Mouse (Mus musculus) CH12.LX (cell line): ENCODE measurements around the gene Lrrc4. TPM values are rescaled to one million over a fixed set of nuclear protein-coding genes. Genes with fewer than 3 reads are reported as not detected.

ENCODE experiments used
- DNase-seq: peaks from one replicate; pipeline ENCODE4 v3.0.0-alpha.2; 2013; ENCODE audit errors: extremely low read depth
- H3K27ac ChIP-seq: 2 replicates; pipeline ENCODE4 v1.5.1; 2012; ENCODE audit warnings: low read depth, mild to moderate bottlenecking, control low read depth, moderate library complexity; ENCODE audit not compliant: insufficient read depth
- H3K27me3 ChIP-seq: replicated peaks from 2 replicates; pipeline ENCODE3; 2012; ENCODE audit warnings: inconsistent platforms
- H3K36me3 ChIP-seq, 2 experiments: replicated peaks in 1 of 2; 2 replicates each; pipeline versions ENCODE3 to v1.6.1; 2012; ENCODE audit warnings: inconsistent platforms in 1 of 2, low read length in 1 of 2, mild to moderate bottlenecking in 1 of 2, mixed read lengths in 1 of 2, moderate library complexity in 1 of 2; ENCODE audit not compliant: control insufficient read depth in 1 of 2, insufficient read depth in 1 of 2
- H3K4me1 ChIP-seq, 2 experiments: 2 replicates each; pipeline ENCODE4 v1.6.1; 2012; ENCODE audit warnings: inconsistent platforms in 1 of 2, moderate library complexity in 1 of 2; ENCODE audit not compliant: insufficient read depth in 2 of 2, control insufficient read depth in 1 of 2
- H3K4me2 ChIP-seq: 2 replicates; pipeline ENCODE4 v1.6.1; 2012; ENCODE audit warnings: low read depth, mild to moderate bottlenecking, control low read depth; ENCODE audit not compliant: poor library complexity, insufficient read depth, severe bottlenecking
- H3K4me3 ChIP-seq, 3 experiments: fragments of 150-350 bp in 1 of 3; sonication (generic) in 1 of 3; replicated peaks in 1 of 3; 2 replicates each; pipeline versions ENCODE3 to v1.5.1; 2011 to 2012; ENCODE audit warnings: low read depth in 2 of 3, low read length in 2 of 3, mild to moderate bottlenecking in 2 of 3, moderate library complexity in 2 of 3, control low read depth in 1 of 3, improper control_type of control experiment in 1 of 3, inconsistent platforms in 1 of 3, mixed read lengths in 1 of 3; ENCODE audit not compliant: poor library complexity in 1 of 3
- H3K79me2 ChIP-seq: replicated peaks from 2 replicates; pipeline ENCODE4 v1.6.1; 2012; ENCODE audit warnings: mild to moderate bottlenecking, moderate library complexity; ENCODE audit not compliant: control insufficient read depth, poor library complexity, insufficient read depth, severe bottlenecking; ENCODE audit errors: extremely low read depth
- H3K9ac ChIP-seq: 2 replicates; pipeline ENCODE4 v1.6.1; 2012; ENCODE audit warnings: low read depth, mild to moderate bottlenecking, control low read depth, moderate library complexity; ENCODE audit not compliant: insufficient read depth
- H3K9me3 ChIP-seq: replicated peaks from 2 replicates; pipeline ENCODE3; 2012; ENCODE audit warnings: low read length, inconsistent platforms, mixed read lengths
- BHLHE40 ChIP-seq: IDR thresholded peaks from 2 replicates; pipeline ENCODE4 v1.6.1; 2011; ENCODE audit warnings: mild to moderate bottlenecking, low read depth, low read length, improper control_type of control experiment
- CHD2 ChIP-seq: IDR thresholded peaks from 2 replicates; pipeline ENCODE4 v1.6.1; 2011; ENCODE audit warnings: low read length, improper control_type of control experiment
- CTCF ChIP-seq, 2 experiments: IDR thresholded peaks in 1 of 2; conservative IDR thresholded peaks in 1 of 2; 2 replicates each; pipeline ENCODE4 v1.5.1; 2011 to 2012; ENCODE audit warnings: low read depth in 2 of 2, low read length in 2 of 2, improper control_type of control experiment in 1 of 2, inconsistent platforms in 1 of 2, mild to moderate bottlenecking in 1 of 2, moderate library complexity in 1 of 2
- ETS1 ChIP-seq: conservative IDR thresholded peaks from 2 replicates; pipeline ENCODE4 v1.6.1; 2012; ENCODE audit warnings: low read depth, mild to moderate bottlenecking, inconsistent platforms, low read length, improper control_type of control experiment, moderate library complexity
- HCFC1 ChIP-seq: IDR thresholded peaks from 2 replicates; pipeline ENCODE4 v1.6.1; 2012; ENCODE audit warnings: low read depth, mild to moderate bottlenecking, inconsistent platforms, low read length, improper control_type of control experiment
- JUN ChIP-seq: IDR thresholded peaks from 2 replicates; pipeline ENCODE4 v1.6.1; 2011; ENCODE audit warnings: low read depth, mild to moderate bottlenecking, low read length, improper control_type of control experiment, moderate library complexity; ENCODE audit not compliant: insufficient read depth
- MAZ ChIP-seq: IDR thresholded peaks from 2 replicates; pipeline ENCODE4 v1.6.1; 2012; ENCODE audit warnings: low read depth, mild to moderate bottlenecking, inconsistent platforms, low read length, improper control_type of control experiment, moderate library complexity
- MEF2A ChIP-seq: IDR thresholded peaks from 2 replicates; pipeline ENCODE4 v1.6.1; 2014; ENCODE audit warnings: low read depth, mild to moderate bottlenecking, inconsistent platforms, low read length, improper control_type of control experiment, borderline replicate concordance
- MXI1 ChIP-seq: IDR thresholded peaks from 2 replicates; pipeline ENCODE4 v1.6.1; 2011; ENCODE audit warnings: mild to moderate bottlenecking, low read depth, low read length, improper control_type of control experiment
- MYC ChIP-seq: IDR thresholded peaks from 2 replicates; pipeline ENCODE4 v1.6.1; 2011; ENCODE audit warnings: low read depth, mild to moderate bottlenecking, improper control_type of control experiment, low read length
- NELFE ChIP-seq: IDR thresholded peaks from 2 replicates; pipeline ENCODE4 v1.6.1; 2011; ENCODE audit warnings: low read depth, low read length, improper control_type of control experiment
- NRF1 ChIP-seq: IDR thresholded peaks from 2 replicates; pipeline ENCODE4 v1.6.1; 2014; ENCODE audit warnings: low read depth, mild to moderate bottlenecking, inconsistent platforms, low read length, improper control_type of control experiment, moderate library complexity
- PAX5 ChIP-seq: IDR thresholded peaks from 2 replicates; pipeline ENCODE4 v1.6.1; 2012; ENCODE audit warnings: low read length, inconsistent platforms, mixed read lengths
- POLR2A ChIP-seq: IDR thresholded peaks from 2 replicates; pipeline ENCODE4 v1.6.1; 2011; ENCODE audit warnings: low read depth, mild to moderate bottlenecking, improper control_type of control experiment, low read length
- POLR2AphosphoS2 ChIP-seq: IDR thresholded peaks from 2 replicates; pipeline ENCODE4 v1.6.1; 2011; ENCODE audit warnings: low read depth, low read length, improper control_type of control experiment
- RAD21 ChIP-seq: IDR thresholded peaks from 2 replicates; pipeline ENCODE4 v1.6.1; 2011; ENCODE audit warnings: low read depth, mild to moderate bottlenecking, low read length, improper control_type of control experiment, moderate library complexity
- TCF12 ChIP-seq: IDR thresholded peaks from 2 replicates; pipeline ENCODE4 v1.6.1; 2014; ENCODE audit warnings: low read depth, mild to moderate bottlenecking, inconsistent platforms, low read length, improper control_type of control experiment
- USF1 ChIP-seq: IDR thresholded peaks from 2 replicates; pipeline ENCODE4 v1.6.1; 2014; ENCODE audit warnings: low read depth, mild to moderate bottlenecking, inconsistent platforms, low read length, improper control_type of control experiment
- USF2 ChIP-seq: conservative IDR thresholded peaks from 2 replicates; pipeline ENCODE4 v1.6.1; 2011; ENCODE audit warnings: low read depth, low read length, improper control_type of control experiment
- ZKSCAN1 ChIP-seq: IDR thresholded peaks from 2 replicates; pipeline ENCODE4 v1.6.1; 2012; ENCODE audit warnings: low read depth, inconsistent platforms, low read length, improper control_type of control experiment, borderline replicate concordance
- ZMIZ1 ChIP-seq: IDR thresholded peaks from 2 replicates; pipeline ENCODE4 v1.6.1; 2012; ENCODE audit warnings: low read depth, mild to moderate bottlenecking, inconsistent platforms, low read length, improper control_type of control experiment
- ZNF384 ChIP-seq: IDR thresholded peaks from 2 replicates; pipeline ENCODE4 v1.6.1; 2012; ENCODE audit warnings: low read depth, low read length, improper control_type of control experiment, inconsistent platforms
- dilution Hi-C: fragments of 300-500 bp; cut with MboI; formaldehyde crosslinking; loops from 2 replicates; pipeline ENCODE4 v1.14.3; 2020; ENCODE audit warnings: low sequenced_read_pairs; ENCODE audit not compliant: extremely low pct_unique_long_range_greater_than_20kb, extremely low pct_ligation_motif_present
- in situ Hi-C: fragments of 300-500 bp; cut with MboI; formaldehyde crosslinking; loops from 3 replicates; pipeline ENCODE4 v1.14.3; 2019; ENCODE audit warnings: low sequenced_read_pairs, low pct_ligation_motif_present, low pct_unique_long_range_greater_than_20kb, mixed read lengths
- polyA plus RNA-seq: library from polyadenylated mRNA; unstranded; fragments of >175 nt; gene quantifications from 2 replicates; pipeline ENCODE4 v1.2.1, GENCODE M21; 2012; ENCODE audit warnings: low read depth; ENCODE audit not compliant: insufficient read length
- total RNA-seq, 2 experiments: library from RNA; depleted of rRNA; stranded (reverse); fragments of 300-350 nt in 1 of 2; fragments of >200 nt in 1 of 2; gene quantifications; 2 replicates each; pipeline ENCODE4 v1.2.3; 2012 to 2014

Gene Lrrc4
- total and polyA plus RNA-seq, 3 experiments = 0.09 to 0.55 TPM; not detected in 1

GRCm38 (mm10) chr6:28841569-28841968, 10.0 kb upstream of the Lrrc4 start:
- H3K36me3 ChIP-seq = peaks cover 11 to 65% of the 10 kb centered on the region in 2 experiments
- no peak overlapping the region for H3K4me3 ChIP-seq
- DNase-seq = no peak
- no peak overlapping the region for H3K27ac ChIP-seq
- peaks cover 0 to 6% of the 10 kb centered on the region in 2 experiments; a peak in 1 of 4 replicates for H3K4me1 ChIP-seq
- H3K9me3 ChIP-seq = no peaks in the 10 kb centered on the region
- dilution Hi-C loops (no loop called here), in situ Hi-C loops (no loop called here)
- TF ChIP-seq ZKSCAN1 (no peak), POLR2A (no peak), MEF2A (no peak), MXI1 (no peak), BHLHE40 (no peak), CHD2 (no peak)
- no peak overlapping the region for H3K4me2 ChIP-seq
- no peaks in the 10 kb centered on the region for H3K27me3 ChIP-seq
- no peaks in the 10 kb centered on the region for H3K79me2 ChIP-seq
- H3K9ac ChIP-seq = no peak overlapping the region

DNA sequence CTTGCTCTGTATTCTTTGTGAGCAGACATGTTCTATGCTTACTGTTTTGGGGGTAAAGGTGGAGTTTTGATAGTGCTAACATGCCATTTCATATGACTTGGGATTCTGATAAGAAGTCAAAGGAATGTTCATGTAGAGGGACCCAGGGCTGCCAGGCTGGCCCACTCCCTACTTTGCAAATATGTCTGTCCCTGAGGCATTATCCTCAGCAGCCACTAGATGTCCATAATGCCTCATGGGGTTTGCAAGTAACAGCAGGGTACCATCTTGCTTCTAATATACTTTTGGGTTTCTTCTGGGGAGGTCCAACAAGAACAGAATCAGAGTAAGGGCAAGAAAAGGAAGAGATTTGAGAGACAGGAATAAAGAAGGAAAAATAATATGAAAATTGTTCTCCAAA, 5.1 kb upstream of the Lrrc4 start:
- DNase-seq = no peak
- in situ Hi-C loops = no loop called here
- H3K4me3 ChIP-seq = no peak overlapping the region
- dilution Hi-C loops = no loop called here
- H3K9ac ChIP-seq = no peak overlapping the region
- H3K36me3 ChIP-seq = peaks cover 25 to 67% of the 10 kb centered on the region in 2 experiments
- no peaks in the 10 kb centered on the region for H3K27me3 ChIP-seq
- H3K9me3 ChIP-seq = peaks cover 12% of the 10 kb centered on the region
- no peaks in the 10 kb centered on the region for H3K79me2 ChIP-seq
- TF ChIP-seq CTCF (conservative IDR thresholded peaks at IDR 0.05 in 1 of 2, IDR thresholded peaks at IDR 0.05 in 1 of 2; ENCODE audit: low read depth in 2 of 2, low read length in 2 of 2) (peak in 1 of 2 experiments; percentile 41; a peak in 2 of 4 replicates), USF1 (no peak), NELFE (no peak), RAD21 (peak; percentile 27)
- H3K4me2 ChIP-seq = no peak overlapping the region
- H3K27ac ChIP-seq = no peak overlapping the region
- H3K4me1 ChIP-seq = no peaks in the 10 kb centered on the region

DNA sequence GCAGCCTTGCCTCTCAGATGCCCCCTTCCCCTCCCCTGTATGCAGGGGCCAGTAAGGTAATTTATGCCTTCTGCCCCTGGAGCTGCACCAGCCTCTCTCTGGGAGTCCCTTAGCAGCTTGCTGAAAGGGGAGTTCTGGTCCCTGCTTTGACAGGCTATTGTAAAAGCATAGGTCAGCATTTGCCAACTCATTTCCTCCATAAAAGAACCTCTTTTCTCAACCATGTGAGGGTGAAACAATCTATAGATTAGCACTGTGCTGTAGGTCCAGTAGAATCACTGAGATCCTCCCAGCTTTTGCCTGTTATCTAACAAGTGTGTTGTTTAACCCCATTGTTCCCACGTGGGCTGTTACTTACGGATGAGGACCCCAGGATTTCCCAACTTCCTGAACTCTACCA, 2.5 kb upstream of the Lrrc4 start:
- no peak overlapping the region for H3K27ac ChIP-seq
- H3K4me1 ChIP-seq = no peaks in the 10 kb centered on the region
- no peak overlapping the region for H3K4me3 ChIP-seq
- H3K36me3 ChIP-seq = peaks cover 40 to 73% of the 10 kb centered on the region in 2 experiments
- no peak for DNase-seq
- peaks cover 32% of the 10 kb centered on the region for H3K9me3 ChIP-seq
- in situ Hi-C loops (no loop called here), dilution Hi-C loops (no loop called here)
- no peak overlapping the region for H3K4me2 ChIP-seq
- no peaks in the 10 kb centered on the region for H3K79me2 ChIP-seq
- H3K9ac ChIP-seq = no peak overlapping the region
- H3K27me3 ChIP-seq = no peaks in the 10 kb centered on the region
- TF ChIP-seq PAX5 = no peak
- no peak for TF ChIP-seq POLR2AphosphoS2
- TF ChIP-seq JUN = no peak
- no peak for TF ChIP-seq USF2
- no peak for TF ChIP-seq RAD21
- TF ChIP-seq ZNF384 = no peak
- TF ChIP-seq NRF1 = no peak
- no peak for TF ChIP-seq ETS1
- no peak for TF ChIP-seq ZKSCAN1
- no peak for TF ChIP-seq HCFC1
- no peak for TF ChIP-seq TCF12
- no peak for TF ChIP-seq ZMIZ1
- TF ChIP-seq MYC = no peak
- no peak for TF ChIP-seq MAZ
